Mouse (Mus musculus): ENCODE measurements around the gene Ptprr. TPM values are rescaled to one million over a fixed set of nuclear protein-coding genes. Genes with fewer than 3 reads are reported as not detected.

The Ptprr gene
- polyA plus RNA-seq, 1 experiment from 2014 or later: 0.93 TPM

- Histone ChIP-seq H3K27me3 (ENCODE audit: low read depth, poor library complexity, severe bottlenecking) (no peaks in the 10 kb centered on the region), H3K4me3 (no peak overlapping the region), H3K9me3 (replicated peaks) (no peaks in the 10 kb centered on the region), H3K4me1 (no peaks in the 10 kb centered on the region), H3K36me3 (no peaks in the 10 kb centered on the region), H3K27ac (replicated peaks) (no peak overlapping the region)
- 84% methylated on average over 5 of the region's 5 CpGs for WGBS
- DNase-seq (ENCODE audit: low spot score): no peak
Measured at GRCm38 (mm10) chr10:116125364-116125763, 107.4 kb downstream of the Ptprr start.

- WGBS: 87% methylated on average over 3 of the region's 3 CpGs
- Histone ChIP-seq H3K9me3 (replicated peaks) (no peaks in the 10 kb centered on the region), H3K4me3 (no peak overlapping the region), H3K27me3 (ENCODE audit: low read depth, poor library complexity, severe bottlenecking) (no peaks in the 10 kb centered on the region), H3K27ac (replicated peaks) (no peak overlapping the region), H3K4me1 (no peaks in the 10 kb centered on the region), H3K36me3 (no peaks in the 10 kb centered on the region)
- DNase-seq (ENCODE audit: low spot score): no peak
Measured at GRCm38 (mm10) chr10:116130401-116130800, 112.4 kb downstream of the Ptprr start.

- Histone ChIP-seq H3K4me1 (no peaks in the 10 kb centered on the region), H3K4me3 (no peak overlapping the region), H3K9me3 (replicated peaks) (no peaks in the 10 kb centered on the region), H3K27me3 (ENCODE audit: low read depth, poor library complexity, severe bottlenecking) (no peaks in the 10 kb centered on the region), H3K27ac (replicated peaks) (no peak overlapping the region), H3K36me3 (no peaks in the 10 kb centered on the region)
- WGBS: 93% methylated on average over 4 of the region's 4 CpGs
- no peak for DNase-seq (ENCODE audit: low spot score)
Measured at GRCm38 (mm10) chr10:116131223-116131622, 113.2 kb downstream of the Ptprr start.

GRCm38 (mm10) chr10:116132233-116132632 is 114.2 kb downstream of the Ptprr start:
- 80% methylated on average over 4 of the region's 4 CpGs for WGBS
- DNase-seq (ENCODE audit: low spot score): no peak

GRCm38 (mm10) chr10:116135187-116135586 is 117.2 kb downstream of the Ptprr start:
- no peak overlapping the region for H3K27ac ChIP-seq (replicated peaks)
- DNase-seq (ENCODE audit: low spot score): no peak
- no peaks in the 10 kb centered on the region for H3K36me3 ChIP-seq
- H3K4me1 ChIP-seq: no peaks in the 10 kb centered on the region
- no peaks in the 10 kb centered on the region for H3K9me3 ChIP-seq (replicated peaks)
- WGBS: 90% methylated on average over 2 of the region's 2 CpGs
- H3K4me3 ChIP-seq: no peak overlapping the region
- H3K27me3 ChIP-seq (ENCODE audit: low read depth, poor library complexity, severe bottlenecking): no peaks in the 10 kb centered on the region

More at GRCm38 (mm10) chr10:116132233-116132632, 114.2 kb downstream of the Ptprr start:
- no peaks in the 10 kb centered on the region for H3K9me3 ChIP-seq (replicated peaks)
- H3K27ac ChIP-seq (replicated peaks): no peak overlapping the region
- no peak overlapping the region for H3K4me3 ChIP-seq
- no peaks in the 10 kb centered on the region for H3K27me3 ChIP-seq (ENCODE audit: low read depth, poor library complexity, severe bottlenecking)
- no peaks in the 10 kb centered on the region for H3K36me3 ChIP-seq
- no peaks in the 10 kb centered on the region for H3K4me1 ChIP-seq

- no peak for DNase-seq (ENCODE audit: low spot score)
- Histone ChIP-seq H3K4me3 (no peak overlapping the region), H3K27ac (replicated peaks) (no peak overlapping the region), H3K27me3 (ENCODE audit: low read depth, poor library complexity, severe bottlenecking) (no peaks in the 10 kb centered on the region), H3K4me1 (no peaks in the 10 kb centered on the region), H3K36me3 (no peaks in the 10 kb centered on the region), H3K9me3 (replicated peaks) (no peaks in the 10 kb centered on the region)
- 93% methylated on average over 8 of the region's 8 CpGs for WGBS
Measured at GRCm38 (mm10) chr10:116140226-116140625, 122.2 kb downstream of the Ptprr start.

GRCm38 (mm10) chr10:116143684-116144083 is 125.7 kb downstream of the Ptprr start:
- DNase-seq (ENCODE audit: low spot score): no peak
- Histone ChIP-seq H3K4me1 (peaks cover 12% of the 10 kb centered on the region), H3K36me3 (no peaks in the 10 kb centered on the region), H3K27ac (replicated peaks) (no peak overlapping the region), H3K9me3 (replicated peaks) (no peaks in the 10 kb centered on the region), H3K27me3 (ENCODE audit: low read depth, poor library complexity, severe bottlenecking) (no peaks in the 10 kb centered on the region), H3K4me3 (no peak overlapping the region)
- WGBS: 90% methylated on average over 10 of the region's 10 CpGs

- peak overlapping the region; percentile 40 for H3K27ac ChIP-seq (replicated peaks)
- no peak for DNase-seq (ENCODE audit: low spot score)
- H3K4me1 ChIP-seq: peaks cover 12% of the 10 kb centered on the region
- H3K4me3 ChIP-seq: no peak overlapping the region
- no peaks in the 10 kb centered on the region for H3K36me3 ChIP-seq
- WGBS: 37% methylated on average over 9 of the region's 9 CpGs
- no peaks in the 10 kb centered on the region for H3K27me3 ChIP-seq (ENCODE audit: low read depth, poor library complexity, severe bottlenecking)
- H3K9me3 ChIP-seq (replicated peaks): no peaks in the 10 kb centered on the region
Measured at GRCm38 (mm10) chr10:116146091-116146490, 128.1 kb downstream of the Ptprr start.

GRCm38 (mm10) chr10:116154707-116155106 is 136.7 kb downstream of the Ptprr start:
- WGBS: 89% methylated on average over 5 of the region's 5 CpGs
- Histone ChIP-seq H3K4me3 (no peak overlapping the region), H3K4me1 (no peaks in the 10 kb centered on the region), H3K27me3 (ENCODE audit: low read depth, poor library complexity, severe bottlenecking) (no peaks in the 10 kb centered on the region), H3K9me3 (replicated peaks) (no peaks in the 10 kb centered on the region; the same call in none of the 2 replicates), H3K36me3 (no peaks in the 10 kb centered on the region), H3K27ac (replicated peaks) (no peak overlapping the region)
- DNase-seq (ENCODE audit: low spot score): no peak

GRCm38 (mm10) chr10:116156699-116157098 is 138.7 kb downstream of the Ptprr start:
- WGBS: 87% methylated on average over 1 of the region's 1 CpGs
- no peaks in the 10 kb centered on the region for H3K4me1 ChIP-seq

GRCm38 (mm10) chr10:116162338-116162737 is 144.3 kb downstream of the Ptprr start:
- H3K9me3 ChIP-seq (replicated peaks): no peaks in the 10 kb centered on the region
- H3K36me3 ChIP-seq: no peaks in the 10 kb centered on the region
- no peak overlapping the region for H3K27ac ChIP-seq (replicated peaks)
- 73% methylated on average over 12 of the region's 12 CpGs for WGBS
- H3K4me3 ChIP-seq: no peak overlapping the region
- H3K27me3 ChIP-seq (ENCODE audit: low read depth, poor library complexity, severe bottlenecking): no peaks in the 10 kb centered on the region
- H3K4me1 ChIP-seq: no peaks in the 10 kb centered on the region
- DNase-seq (ENCODE audit: low spot score): no peak

More at GRCm38 (mm10) chr10:116156699-116157098, 138.7 kb downstream of the Ptprr start:
- H3K27ac ChIP-seq (replicated peaks): no peak overlapping the region
- no peaks in the 10 kb centered on the region for H3K27me3 ChIP-seq (ENCODE audit: low read depth, poor library complexity, severe bottlenecking)
- no peak overlapping the region for H3K4me3 ChIP-seq
- no peaks in the 10 kb centered on the region for H3K36me3 ChIP-seq
- no peak for DNase-seq (ENCODE audit: low spot score)
- H3K9me3 ChIP-seq (replicated peaks): no peaks in the 10 kb centered on the region; the same call in none of the 2 replicates

- DNase-seq (ENCODE audit: low spot score): no peak
- Histone ChIP-seq H3K27me3 (ENCODE audit: low read depth, poor library complexity, severe bottlenecking) (no peaks in the 10 kb centered on the region), H3K27ac (replicated peaks) (no peak overlapping the region), H3K36me3 (no peaks in the 10 kb centered on the region), H3K9me3 (replicated peaks) (no peaks in the 10 kb centered on the region), H3K4me1 (peaks cover 17% of the 10 kb centered on the region), H3K4me3 (no peak overlapping the region)
- WGBS: 68% methylated on average over 10 of the region's 10 CpGs
Measured at GRCm38 (mm10) chr10:116175324-116175883, 157.4 kb downstream of the Ptprr start.

GRCm38 (mm10) chr10:116177390-116178179 is 159.6 kb downstream of the Ptprr start:
- no peak overlapping the region for H3K27ac ChIP-seq (replicated peaks)
- no peak overlapping the region for H3K4me3 ChIP-seq
- no peak for DNase-seq (ENCODE audit: low spot score)
- no peaks in the 10 kb centered on the region for H3K9me3 ChIP-seq (replicated peaks)
- no peaks in the 10 kb centered on the region for H3K27me3 ChIP-seq (ENCODE audit: low read depth, poor library complexity, severe bottlenecking)
- WGBS: 64% methylated on average over 21 of the region's 21 CpGs
- H3K36me3 ChIP-seq: no peaks in the 10 kb centered on the region
- H3K4me1 ChIP-seq: peaks cover 17% of the 10 kb centered on the region

Data from midbrain, embryonic 10.5 days (tissue).